In the genomic region with DNA sequence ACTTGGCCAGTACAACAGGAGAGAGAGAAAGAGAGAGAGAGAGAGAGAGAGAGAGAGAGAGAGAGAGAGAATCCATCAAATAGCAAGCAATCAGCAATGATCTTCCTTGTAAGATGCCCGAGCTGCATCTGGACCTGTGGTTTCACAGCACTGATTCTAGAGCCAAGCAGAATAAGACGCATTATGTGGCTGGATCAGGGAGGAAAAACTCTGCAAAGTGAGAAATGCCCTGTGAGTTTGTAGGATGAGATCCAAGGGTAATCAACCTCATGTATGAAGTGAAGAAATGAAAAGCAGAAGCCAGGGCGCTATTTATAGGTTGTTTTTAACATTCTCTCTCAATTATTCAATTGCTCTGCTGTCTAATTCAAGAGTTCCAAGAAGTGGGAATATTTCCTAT, we compare ENCODE assay signal across 15 mouse cellular contexts.
"Had no signal": no experiment of that assay in that cellular context is flagged by ENCODE, and none has a peak within 500 bp of the region (broad histone marks: within the 10 kb centered on the region; RNA-seq: fewer than 3 reads in every experiment).

No protein-coding gene starts in this region.

- H3K36me3 ChIP-seq: liver, embryonic 13.5 days; liver, embryonic 15.5 days; lung, embryonic 15.5 days; midbrain, embryonic 13.5 days; midbrain, embryonic 15.5 days; neural tube, embryonic 12.5 days had no signal

- H3K9me3 ChIP-seq: liver, embryonic 13.5 days; liver, embryonic 15.5 days; lung, embryonic 15.5 days; midbrain, embryonic 13.5 days; midbrain, embryonic 15.5 days; neural tube, embryonic 12.5 days had no signal

- H3K27me3 ChIP-seq: liver, embryonic 13.5 days; liver, embryonic 15.5 days; lung, embryonic 15.5 days; megakaryocyte, embryonic 14.5 days had no signal

- DNase-seq: liver, embryonic 13.5 days; liver, postnatal 0 days; lung, postnatal 10 days; spleen, adult 18-20 months; thymus, adult 18-20 months; thymus, postnatal 14 days; thymus, postnatal 36 days had no signal

- H3K9ac ChIP-seq: liver, embryonic 13.5 days; liver, embryonic 15.5 days; liver, postnatal 0 days; lung, embryonic 15.5 days; midbrain, embryonic 13.5 days; midbrain, embryonic 15.5 days; neural tube, embryonic 12.5 days had no signal

- H3K4me1 ChIP-seq: liver, embryonic 13.5 days; liver, embryonic 15.5 days; lung, embryonic 15.5 days; megakaryocyte, embryonic 14.5 days; midbrain, embryonic 13.5 days; midbrain, embryonic 15.5 days; neural tube, embryonic 12.5 days had no signal

- H3K4me2 ChIP-seq: liver, embryonic 13.5 days; liver, embryonic 15.5 days; lung, embryonic 15.5 days; midbrain, embryonic 11.5 days; midbrain, embryonic 13.5 days; midbrain, embryonic 15.5 days; neural tube, embryonic 12.5 days had no signal

- ATAC-seq: liver, postnatal 0 days; midbrain, embryonic 13.5 days; midbrain, embryonic 15.5 days had no signal

- H3K4me3 ChIP-seq: liver, embryonic 13.5 days; liver, embryonic 15.5 days; lung, embryonic 15.5 days; megakaryocyte, embryonic 14.5 days; midbrain, embryonic 13.5 days; midbrain, embryonic 15.5 days; neural tube, embryonic 12.5 days had no signal

- H3K27ac ChIP-seq: liver, embryonic 13.5 days; liver, embryonic 15.5 days; lung, embryonic 15.5 days; macrophage; midbrain, embryonic 13.5 days; midbrain, embryonic 15.5 days; neural tube, embryonic 12.5 days had no signal
